Mouse (Mus musculus) duodenum, adult 2 months (tissue): ENCODE measurements around the gene Kcnc1. TPM values are rescaled to one million over a fixed set of nuclear protein-coding genes. Genes with fewer than 3 reads are reported as not detected.

Experiments used
- polyA plus RNA-seq: library from polyadenylated mRNA; depleted of rRNA; stranded (reverse); fragments of >200 nt; gene quantifications from 2 replicates; pipeline ENCODE4 v1.2.3, GENCODE M21; 2012; ENCODE audit warnings: low replicate concordance; rRNA removed

Kcnc1 gene
- polyA plus RNA-seq: 0.44 and 0.53 TPM in 2 replicates

DNA sequence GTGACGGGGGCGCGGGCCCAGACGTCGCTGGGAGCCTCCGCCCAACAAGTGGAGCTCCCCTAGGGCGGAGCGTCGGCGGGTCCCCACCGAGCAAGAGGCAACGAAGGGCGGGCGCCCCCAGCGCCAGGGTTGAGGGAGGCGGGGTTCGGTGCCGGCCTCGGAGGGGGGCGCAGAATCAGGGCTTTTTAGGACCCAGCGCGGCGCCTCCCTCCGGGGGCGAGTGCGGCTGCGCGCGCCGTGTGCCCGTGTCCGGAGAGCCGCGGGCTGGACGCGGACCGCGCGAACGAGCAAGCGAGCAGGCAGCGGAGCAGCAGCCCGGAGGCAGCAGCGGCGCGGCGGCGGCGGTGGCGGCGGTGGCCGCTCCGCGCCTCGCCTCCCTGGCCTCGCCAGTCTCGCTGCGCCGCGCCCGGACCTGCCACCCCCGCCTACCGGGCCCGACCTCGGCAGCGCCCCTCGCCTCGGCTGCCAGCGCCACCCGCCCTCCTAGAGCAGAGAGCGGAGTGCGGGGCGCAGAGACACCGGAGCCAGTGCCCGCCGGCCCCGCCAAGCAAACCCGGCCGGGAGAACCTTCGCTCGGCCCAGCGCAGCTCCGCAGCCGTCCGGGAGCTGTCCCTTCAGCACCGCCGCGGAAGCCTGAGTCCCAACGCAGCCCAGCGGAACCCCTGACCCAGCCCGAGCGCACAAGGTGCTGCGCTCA, at the start of gene Kcnc1:
Gene Kcnc1, plus strand, starts transcription at position 267 of the 697 bp plus-strand sequence.

DNA sequence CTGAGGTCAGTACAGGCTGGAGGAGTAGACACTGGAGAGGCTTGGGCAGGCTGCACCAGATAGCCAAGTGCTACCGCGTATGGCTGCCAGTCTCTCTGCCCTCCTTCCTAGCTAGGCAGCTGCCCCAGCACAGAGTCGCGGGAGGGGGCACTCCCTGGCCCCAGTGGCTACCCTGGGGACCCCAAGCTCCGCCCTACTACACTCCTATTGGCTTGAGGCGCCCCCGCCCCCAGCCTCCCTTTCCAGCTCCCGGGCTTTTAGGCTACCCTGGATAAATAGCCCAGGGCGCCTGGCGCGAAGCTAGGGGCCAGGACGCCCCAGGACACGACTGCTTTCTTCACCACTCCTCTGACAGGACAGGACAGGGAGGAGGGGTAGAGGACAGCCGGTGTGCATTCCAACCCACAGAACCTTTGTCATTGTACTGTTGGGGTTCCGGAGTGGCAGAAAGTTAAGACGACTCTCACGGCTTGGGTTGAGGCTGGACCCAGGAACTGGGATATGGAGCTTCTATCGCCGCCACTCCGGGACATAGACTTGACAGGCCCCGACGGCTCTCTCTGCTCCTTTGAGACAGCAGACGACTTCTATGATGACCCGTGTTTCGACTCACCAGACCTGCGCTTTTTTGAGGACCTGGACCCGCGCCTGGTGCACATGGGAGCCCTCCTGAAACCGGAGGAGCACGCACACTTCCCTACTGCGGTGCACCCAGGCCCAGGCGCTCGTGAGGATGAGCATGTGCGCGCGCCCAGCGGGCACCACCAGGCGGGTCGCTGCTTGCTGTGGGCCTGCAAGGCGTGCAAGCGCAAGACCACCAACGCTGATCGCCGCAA, 19.9 kb upstream of the Kcnc1 start, which contains the start of gene Myod1:
Gene Myod1, plus strand, starts transcription at position 303 of the 836 bp plus-strand sequence.

Other genes with a start within 250 kb of the Kcnc1 start
- gene Abcc8, start 216.5 kb upstream of the Kcnc1 start, polyA plus RNA-seq: 0.78 and 4.6 TPM in 2 replicates
- gene Ush1c, start 158.0 kb upstream of the Kcnc1 start, polyA plus RNA-seq: 56.5 and 88.5 TPM in 2 replicates
- gene Otog, start 155.5 kb upstream of the Kcnc1 start, polyA plus RNA-seq: 0.02 and 0.15 TPM in 2 replicates
- not detected in 2 replicates for gene Myod1, start 20.0 kb upstream of the Kcnc1 start, polyA plus RNA-seq
- gene Sergef, start 243.3 kb downstream of the Kcnc1 start, polyA plus RNA-seq: 5.3 and 5.6 TPM in 2 replicates